Mouse (Mus musculus): ENCODE measurements around the gene Pzp.

Pzp gene

DNA sequence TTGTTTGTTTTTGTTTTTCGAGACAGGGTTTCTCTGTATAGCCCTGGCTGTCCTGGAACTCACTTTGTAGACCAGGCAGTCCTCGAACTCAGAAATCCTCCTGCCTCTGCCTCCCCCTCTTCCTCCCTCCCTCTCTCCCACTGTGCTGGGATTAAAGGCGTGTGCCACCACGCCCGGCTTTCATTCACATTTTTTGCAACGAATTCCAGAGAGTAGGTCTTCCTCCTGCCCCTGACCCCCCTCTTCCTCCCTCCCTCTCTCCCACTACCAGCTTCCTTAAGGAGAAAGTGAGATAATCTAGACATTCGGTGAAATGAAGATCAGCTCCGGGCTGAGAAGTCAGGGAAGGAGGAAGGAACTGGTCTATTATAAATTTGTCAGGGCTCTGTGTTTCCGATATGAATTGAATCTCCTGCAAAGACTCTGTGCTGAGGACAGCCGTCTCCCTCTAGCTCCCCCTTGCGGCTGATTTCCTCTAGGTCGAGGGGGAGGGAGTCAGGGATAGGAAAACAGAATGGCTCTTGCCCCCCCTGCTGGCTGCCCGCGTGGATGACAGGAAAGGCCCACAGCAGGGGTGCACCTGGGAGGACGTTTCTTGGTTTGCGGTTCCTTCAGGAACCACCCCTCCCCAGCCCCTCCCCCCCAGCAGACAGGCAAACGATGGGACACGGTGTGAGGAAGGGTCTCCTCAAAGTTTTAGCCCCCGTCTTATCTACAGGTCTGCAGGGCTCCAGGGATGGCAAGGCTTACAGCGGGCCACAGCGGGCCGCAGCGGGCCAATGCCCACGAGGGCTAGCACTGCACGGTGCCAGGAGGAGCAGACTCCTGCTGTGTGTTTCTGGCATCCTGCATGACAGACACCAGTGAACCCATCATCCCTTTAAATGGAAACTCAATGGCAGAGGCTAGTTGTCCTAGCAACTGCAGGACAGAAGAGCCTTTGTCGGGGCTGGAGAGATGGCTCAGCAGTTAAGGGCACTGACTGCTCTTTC, 46.8 kb downstream of the Pzp start:
- peak; percentile 89 for DNase-seq (ENCODE audit: low spot score)

DNA sequence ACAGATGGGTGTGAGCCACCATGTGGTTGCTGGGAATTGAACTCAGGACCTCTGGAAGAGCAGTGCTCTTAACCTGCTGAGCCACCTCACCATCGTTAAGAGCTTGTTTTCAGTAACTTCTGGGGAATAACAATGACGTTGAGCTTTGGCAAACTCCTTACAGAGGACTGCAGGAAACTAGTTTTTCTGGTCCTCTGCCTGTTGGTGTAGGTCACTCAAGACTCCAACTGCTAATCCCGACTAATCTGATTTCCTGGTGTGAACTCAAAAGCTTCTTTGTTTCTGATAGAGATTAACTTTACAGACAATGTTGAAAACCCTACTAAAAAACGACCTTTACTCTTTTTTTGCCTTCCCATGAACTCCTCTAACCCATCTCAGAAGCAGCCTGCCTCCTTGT, 49.0 kb downstream of the Pzp start:
- DNase-seq (ENCODE audit: low spot score), result no peak

DNA sequence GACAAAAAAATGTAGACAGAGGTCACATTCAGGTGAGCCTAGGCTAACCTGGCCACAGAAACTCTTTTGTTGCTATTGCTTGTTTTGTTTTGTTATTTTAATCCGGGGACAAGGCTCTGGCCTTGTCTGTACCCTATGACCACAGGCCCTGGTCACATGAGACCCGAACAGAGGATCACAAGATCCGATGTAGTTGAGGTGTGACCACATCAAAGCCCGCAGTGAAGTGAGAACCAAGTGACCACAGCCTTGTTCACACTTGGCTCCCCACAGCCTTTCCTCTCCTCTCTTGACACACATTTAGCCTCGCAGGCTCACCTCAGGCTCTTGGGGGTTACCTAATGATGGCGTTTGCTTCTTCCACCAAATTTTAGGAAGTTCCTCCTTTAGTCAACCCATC, 52.4 kb downstream of the Pzp start:
- DNase-seq (ENCODE audit: low spot score), result no peak

DNA sequence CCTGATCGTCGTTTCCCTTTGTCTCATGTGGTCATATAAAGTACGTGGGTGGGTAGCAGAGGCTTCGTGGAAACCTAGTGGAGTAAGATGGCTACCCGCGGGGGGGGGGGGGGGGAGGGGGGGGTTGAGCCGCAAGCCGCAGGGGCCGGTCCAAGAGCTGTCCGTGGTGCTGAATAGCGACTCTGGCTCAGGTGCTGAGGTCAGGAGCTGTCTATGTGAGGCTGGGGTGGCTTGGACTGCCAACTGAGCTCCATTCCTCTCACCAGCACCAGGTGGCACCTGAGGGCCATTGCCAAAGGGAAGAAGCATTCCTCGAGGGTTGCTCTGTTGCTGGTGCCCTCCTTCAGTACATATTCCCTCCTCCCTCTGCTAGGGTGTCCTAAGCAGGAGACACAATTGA, 57.1 kb downstream of the Pzp start:
- no peak for DNase-seq (ENCODE audit: low spot score)

DNA sequence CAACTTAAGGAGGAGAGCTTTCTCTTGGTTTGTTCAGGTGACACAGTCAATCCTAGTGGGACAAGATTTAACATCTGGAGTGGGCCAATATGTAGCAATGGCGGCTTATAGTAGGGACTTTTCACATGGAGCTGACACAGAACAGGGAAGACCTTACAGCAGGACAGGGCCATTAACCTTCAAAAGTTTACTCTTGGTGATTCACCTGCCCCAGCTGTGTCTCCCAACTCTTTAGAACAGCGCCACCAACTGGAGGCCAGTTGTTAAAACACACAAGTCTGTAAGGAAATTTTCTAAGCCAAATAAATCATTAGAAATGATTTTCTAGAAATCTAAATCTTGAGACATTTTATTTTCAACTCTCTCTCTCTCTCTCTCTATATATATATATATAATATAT, 59.2 kb downstream of the Pzp start:
- DNase-seq (ENCODE audit: low spot score), result no peak

DNA sequence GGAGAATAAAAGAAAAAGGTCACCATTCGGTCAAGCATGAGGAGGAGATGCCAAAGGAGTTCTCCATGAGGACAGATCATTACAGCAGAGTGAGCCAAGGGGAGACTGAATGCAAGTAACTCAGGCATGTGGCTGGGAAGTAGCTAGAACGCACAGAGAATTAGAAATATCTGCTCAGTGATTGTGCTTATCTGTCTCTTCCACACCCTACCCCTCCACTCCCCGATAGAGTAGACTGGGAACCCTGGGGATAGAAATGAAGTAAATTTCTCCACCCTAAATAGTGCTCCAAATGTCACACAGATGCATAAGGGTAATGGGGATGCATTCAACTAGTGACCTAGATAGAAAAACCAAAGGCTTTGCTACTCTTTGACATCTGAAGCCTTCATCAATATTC, 60.0 kb downstream of the Pzp start:
- no peak for DNase-seq (ENCODE audit: low spot score)

DNA sequence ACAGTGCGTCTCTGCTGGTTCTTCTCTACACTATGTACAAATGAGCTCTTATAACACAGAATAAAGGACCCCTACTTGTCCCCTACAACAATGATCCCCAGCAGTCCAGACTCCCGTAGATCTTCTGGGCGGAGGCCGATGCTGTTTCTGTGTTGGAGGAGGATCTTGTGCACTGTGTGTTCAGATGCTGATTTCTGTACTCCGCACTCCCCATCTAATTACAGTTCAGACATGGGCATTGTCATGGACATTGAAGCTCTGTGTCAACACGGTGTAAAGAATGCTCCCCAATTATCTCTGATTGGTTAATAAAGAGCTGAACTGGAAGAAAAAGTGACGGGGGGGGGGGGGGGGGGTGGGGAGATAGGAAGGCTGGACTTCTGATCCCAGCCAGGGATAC, 60.5 kb downstream of the Pzp start:
- no peak for DNase-seq (ENCODE audit: low spot score)

DNA sequence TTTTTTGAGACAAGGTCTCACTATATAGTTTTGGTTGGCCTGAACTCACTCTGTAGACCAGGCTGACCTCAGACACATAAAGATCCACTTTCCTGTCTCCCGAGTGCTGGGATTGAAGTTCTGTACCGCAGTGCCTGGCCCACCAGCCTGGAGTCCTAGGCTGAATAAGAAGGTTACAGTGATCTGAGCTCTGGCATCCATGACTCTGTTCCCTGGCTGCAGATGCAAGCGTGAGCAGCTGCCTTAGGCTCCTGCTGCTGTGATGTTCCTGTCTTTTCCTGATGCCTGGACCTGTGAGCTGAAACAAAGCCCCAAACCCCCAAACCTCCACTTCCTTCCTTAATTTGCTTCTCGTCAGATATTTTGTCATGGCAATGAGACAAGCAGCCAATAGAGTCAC, 61.5 kb downstream of the Pzp start:
- no peak for DNase-seq (ENCODE audit: low spot score)

DNA sequence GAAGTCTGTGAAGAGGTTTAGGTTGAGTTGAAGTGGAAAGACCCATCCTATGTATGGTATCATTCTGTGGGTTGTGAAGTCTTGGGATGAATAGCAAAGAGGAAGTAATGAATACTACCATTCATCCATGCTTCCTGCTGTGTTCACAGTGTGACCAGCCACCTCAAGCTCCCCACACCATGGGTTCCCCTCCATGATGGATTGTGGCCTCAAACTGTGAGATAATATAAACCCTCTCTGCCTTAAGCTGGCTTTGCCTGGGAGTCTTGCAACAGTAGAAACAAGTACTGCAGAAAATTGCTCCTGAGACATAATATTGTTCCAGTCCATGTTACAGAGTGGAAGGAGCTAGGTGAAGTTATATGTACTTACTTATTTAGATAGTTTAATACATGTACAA, 64.9 kb downstream of the Pzp start:
- DNase-seq (ENCODE audit: low spot score), result no peak

DNA sequence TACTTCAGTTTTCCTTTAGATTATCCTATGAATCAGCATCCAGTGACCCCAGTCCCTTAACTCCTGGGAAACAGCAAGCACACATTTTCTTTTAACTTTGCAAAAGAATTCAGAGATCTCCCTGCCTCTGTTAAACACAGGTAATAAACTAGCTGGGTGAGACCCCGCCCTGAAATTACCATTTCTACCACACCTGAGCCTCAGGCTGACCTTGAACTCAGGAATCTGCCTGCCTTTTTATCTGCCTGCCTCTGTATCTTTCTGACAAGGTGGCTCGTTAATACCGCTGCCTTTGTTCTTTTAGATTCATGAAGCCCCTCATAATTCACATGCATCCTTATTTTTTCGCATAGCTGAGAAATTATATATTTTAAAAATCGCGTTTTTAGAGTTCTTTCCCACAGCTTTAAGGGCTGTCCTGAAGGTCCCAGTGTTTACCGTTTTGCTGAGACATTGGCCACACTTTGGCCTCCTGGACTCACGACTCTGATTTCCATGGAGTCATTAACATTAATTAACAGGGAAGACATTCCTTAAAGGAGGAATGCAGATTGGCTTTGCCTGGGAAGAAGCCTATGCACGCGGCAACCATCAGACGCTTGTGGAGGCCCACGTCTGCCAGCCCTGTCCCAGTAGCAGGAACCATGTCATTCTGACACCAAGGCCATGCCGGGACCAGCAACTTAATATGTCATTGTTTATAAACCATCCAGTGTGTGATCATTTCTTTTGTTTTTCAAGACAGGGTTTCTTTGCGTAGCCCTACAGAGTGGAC, 65.6 kb downstream of the Pzp start:
- DNase-seq (ENCODE audit: low spot score), result no peak

DNA sequence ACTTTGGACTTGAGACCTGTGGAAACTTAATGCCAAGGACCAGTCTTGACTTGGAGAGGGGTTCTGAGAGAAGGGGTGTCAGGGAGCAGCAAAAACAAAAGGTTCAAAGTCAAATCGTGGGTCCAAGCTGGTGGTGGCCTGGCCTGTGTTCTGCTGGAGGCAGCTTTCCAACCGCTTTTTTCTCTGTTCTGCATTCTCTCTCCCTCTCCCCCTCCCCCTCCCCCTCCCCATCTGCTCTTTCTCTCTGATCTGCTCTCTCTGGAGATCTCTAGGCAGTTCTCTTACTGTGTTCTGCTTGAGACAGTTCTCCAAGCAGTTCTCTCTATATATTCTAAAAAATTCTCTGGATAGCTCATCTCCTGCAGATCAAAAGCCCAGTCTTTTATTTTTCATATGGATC, 66.2 kb downstream of the Pzp start:
- DNase-seq (ENCODE audit: low spot score), result no peak

DNA sequence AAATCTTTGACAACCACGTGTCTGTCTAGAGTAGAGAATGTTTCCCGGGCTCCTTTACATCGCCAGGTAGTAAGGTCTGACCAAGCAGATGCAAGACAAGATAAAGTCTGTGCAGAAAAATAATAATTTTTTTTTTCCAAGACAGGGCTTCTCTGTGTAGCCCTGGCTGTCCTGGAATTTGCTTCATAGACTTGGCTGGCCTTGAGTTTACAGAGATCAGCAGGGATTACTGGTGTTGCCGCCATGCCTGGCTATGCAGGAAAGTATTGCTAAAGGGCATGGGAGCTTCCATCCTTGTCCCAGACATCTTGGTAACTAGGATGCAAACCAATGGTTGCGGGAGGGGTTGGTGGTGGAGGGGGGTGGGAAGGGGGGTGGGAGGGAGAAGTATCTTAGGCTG, 69.3 kb downstream of the Pzp start:
- DNase-seq (ENCODE audit: low spot score), result no peak

DNA sequence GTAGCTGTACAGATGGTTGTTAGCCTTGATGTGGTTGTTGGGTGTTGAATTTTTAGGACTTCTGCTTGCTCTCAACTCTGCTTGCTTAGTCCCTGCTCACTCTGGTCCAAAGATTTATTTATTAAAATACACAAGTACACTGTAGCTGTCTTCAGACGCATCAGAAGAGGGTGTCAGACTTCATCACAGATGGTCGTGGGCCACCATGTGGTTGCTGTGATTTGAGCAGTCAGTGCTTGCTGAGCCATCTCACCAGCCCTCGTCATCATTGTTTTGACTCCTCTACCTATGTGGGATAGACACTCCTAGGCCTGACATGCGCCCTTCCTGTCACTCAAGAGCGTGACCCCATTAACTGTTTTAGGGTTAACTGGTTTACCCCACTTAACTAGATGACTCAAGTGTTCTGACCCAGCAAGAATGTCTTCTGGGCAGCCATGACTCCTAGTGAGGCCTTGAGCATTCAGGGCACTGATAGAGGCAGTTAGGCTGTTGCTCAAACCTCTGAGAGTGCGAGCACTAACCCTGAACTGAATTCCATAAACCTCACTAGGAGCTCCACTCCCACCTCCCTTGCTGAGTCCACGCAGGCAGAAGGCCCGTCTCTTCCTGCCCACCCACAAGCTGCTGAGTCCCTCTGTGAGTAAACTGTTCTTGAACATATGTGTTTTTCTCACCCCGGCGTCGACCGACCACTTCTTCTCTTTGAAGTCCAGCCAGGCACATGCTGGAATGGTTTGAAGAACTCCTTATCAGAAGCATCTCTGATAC, 70.5 kb downstream of the Pzp start:
- no peak for DNase-seq (ENCODE audit: low spot score)

DNA sequence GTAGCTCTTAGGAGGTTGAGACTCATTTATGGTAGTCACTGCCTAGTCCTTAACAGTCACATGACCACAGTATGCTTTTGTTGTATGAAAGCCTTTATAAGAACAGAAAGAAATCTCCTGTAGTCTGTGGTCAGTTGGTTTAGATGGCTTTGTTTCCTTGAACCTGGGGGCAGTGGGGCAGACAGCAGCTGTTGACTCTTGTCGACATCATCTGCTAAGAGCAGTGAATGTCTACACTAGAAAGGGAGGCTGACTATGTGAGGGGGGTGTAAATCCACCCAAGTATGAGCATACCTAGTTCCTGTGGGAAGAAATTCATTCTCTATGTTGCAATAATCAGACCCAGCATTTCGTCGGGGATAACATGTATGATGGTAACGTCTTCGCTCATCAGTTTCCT, 79.5 kb downstream of the Pzp start:
- DNase-seq (ENCODE audit: low spot score), result no peak

DNA sequence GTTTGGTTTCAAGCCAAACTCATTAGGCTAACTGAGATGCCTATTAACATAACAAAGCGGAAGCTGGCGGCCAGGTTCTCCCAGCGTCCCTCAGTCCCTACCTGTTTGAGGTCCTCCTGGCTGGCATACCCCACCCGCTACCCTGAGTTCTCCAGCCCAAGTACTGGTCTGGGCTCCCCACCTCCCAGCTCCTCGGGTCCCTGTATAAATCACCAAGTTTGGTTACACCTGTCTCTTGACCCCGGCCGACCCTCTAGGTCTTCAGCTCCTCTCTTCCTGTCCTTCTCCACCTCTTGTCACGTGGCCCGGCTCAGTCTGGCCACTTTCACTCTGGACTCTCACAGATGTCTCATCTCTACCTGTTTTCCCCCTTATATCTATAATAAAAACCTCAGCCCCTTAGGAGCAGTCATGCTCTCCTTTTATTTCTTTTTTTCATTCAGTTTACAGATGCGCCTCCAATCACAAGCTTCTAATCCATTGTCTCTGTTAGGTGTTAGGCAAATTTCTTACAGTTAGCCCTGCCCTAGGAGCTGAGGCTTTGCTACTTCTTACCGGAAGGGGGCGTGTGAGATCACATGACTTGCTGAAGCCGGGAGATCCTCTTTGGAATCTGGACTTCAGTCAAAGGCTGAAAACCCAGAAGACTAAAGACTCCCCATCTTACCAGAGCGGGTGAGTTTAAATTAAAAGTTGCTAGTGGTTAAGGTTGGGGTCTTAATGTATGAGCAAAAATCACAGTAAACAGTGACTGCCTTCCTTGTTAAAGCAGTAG, 80.6 kb downstream of the Pzp start:
- DNase-seq (ENCODE audit: low spot score), result no peak

DNA sequence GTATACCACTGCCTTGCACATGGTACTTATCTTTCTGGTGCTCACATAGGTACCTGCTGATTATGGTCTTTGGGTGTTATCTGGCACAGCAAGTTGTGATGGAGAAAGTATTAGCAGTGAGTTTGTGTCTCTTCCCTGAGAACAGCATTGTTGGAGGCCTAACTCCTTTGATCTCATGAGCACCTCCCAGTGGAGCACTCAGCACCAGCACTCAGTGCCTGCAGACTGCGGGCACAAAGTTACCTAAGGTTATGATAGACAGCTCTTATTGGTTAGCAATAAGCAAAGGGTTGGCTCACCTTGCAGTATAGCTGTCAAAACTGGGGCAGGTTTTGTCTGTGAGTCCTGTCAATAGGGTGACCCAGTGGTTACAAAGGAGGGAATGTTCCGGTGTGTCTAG, 86.3 kb downstream of the Pzp start:
- DNase-seq (ENCODE audit: low spot score), result no peak

DNA sequence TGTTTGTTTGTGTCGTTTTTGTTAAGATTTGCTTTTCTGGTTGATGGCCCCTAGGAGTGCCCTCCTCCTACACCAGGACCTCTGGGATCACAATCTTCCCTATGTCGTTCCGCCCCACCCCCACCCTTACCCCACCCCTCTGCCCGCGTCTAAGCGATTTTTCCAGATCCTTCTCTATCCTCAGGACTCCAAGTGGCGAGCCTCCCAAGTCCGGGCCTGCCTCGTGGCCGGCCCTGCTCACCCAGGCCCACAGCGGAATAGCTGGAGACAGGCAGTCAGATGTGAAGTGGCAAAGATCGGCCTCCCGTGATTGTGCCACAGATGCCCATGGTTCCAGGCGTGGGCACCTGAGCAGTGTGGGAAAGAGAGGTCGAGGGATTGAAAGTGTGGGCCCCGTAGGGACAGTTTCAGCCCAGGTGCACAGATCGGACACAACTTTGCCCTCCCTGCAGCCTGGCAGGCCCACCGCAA, 87.6 kb downstream of the Pzp start:
- no peak for DNase-seq (ENCODE audit: low spot score)

DNA sequence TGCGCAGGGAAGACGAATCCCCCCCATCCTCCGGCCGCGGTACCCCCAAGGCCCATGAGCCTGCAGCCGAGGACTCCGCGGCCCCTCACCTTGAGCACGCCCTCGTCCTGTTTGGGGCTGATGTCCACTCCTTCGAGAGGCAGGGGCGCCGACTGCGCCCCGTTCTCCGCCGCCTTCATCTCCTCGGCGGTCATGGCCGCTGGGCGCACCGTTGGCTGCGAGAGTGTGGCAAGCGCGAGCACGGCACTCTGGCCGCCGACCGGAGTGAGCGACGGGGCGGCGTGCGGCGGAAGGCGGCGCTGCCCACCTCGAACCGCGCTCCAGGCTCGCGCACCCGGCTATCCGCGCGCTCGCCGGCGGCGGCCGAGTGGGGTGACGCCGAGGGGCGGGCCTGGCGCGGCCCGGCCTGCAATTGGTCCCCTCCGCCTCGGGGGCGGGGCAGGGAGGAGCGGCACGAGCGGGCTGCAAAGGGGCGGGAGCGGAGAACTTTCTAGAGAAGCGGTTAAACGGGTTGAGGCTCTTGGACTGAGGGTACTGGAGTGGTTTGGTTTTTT, 88.1 kb downstream of the Pzp start, which contains the start of gene Fkbp4:
Gene Fkbp4 (minus strand): TSS at position 361 of the 554 bp plus-strand sequence.
- DNase-seq (ENCODE audit: low spot score), result peak; percentile 87

DNA sequence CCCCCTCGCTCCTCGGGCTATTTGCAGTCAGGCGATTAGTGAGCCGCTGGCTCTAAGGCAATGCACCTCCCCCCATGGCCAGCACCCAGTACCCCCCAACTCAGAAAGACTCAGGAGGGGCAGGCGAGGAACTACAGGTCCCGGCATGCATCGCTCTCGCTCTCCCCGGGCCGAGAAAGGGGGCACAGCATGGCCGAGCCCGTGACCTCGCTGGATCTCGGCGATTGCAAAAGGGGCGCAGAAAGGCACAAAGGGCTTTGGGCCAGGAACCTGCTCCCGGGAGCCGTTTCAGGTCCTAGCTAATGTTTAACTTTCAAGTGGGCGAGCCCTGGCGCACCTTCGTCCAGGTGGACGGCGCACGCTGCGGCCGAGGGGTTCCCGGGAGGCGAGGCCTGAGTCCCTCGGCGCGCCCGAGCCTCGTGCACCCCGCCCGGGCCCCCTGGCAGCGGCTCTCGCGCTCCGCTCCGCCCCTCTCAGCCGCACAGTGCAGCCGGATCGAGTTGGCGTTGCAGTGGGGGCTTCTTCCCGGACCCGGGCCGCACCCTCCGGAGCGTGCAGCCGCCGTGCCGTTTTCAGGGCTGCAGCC, 88.7 kb downstream of the Pzp start:
- no peak for DNase-seq (ENCODE audit: low spot score)

DNA sequence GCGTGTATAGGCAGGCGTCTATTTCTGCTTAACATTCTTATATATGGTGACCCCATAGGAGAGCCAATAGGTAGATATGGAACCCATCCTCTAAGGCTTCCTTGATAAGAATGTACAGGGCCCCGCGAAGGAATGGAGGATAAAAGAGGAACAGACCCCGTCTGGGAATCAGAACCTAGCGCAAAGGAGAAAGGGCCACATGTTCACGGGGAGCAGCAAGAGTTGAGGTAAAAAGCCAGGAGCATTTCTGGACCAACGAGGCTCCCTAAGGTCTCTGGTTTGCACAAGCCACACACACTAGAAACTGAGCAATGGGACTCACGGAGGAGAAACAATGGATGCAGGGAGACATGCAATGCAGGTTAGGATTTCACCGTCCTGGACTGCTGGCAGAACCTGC, 89.2 kb downstream of the Pzp start:
- no peak for DNase-seq (ENCODE audit: low spot score)
